Mouse (Mus musculus): ENCODE data around the gene Stac2. TPM values are rescaled to one million over a fixed set of nuclear protein-coding genes. Genes with fewer than 3 reads are reported as not detected.
A peak's percentile ranks its signal among the peaks of the same experiment; 100 is the strongest.

The Stac2 gene
- total RNA-seq, 4 experiments from 2014 or later = 3.8 to 10.9 (median 6.6) TPM

- no peak for DNase-seq
Measured at GRCm38 (mm10) chr11:98021118-98021517, 32.1 kb downstream of the Stac2 start.

- no peak for DNase-seq
Measured at GRCm38 (mm10) chr11:98020710-98021109, 32.6 kb downstream of the Stac2 start.

GRCm38 (mm10) chr11:98019883-98020610 is 33.2 kb downstream of the Stac2 start:
- no peak for DNase-seq

GRCm38 (mm10) chr11:98018858-98019641 is 34.2 kb downstream of the Stac2 start:
- no peak for DNase-seq

GRCm38 (mm10) chr11:98018222-98018621 is 35.0 kb downstream of the Stac2 start:
- DNase-seq = no peak

- no peak for DNase-seq
Measured at GRCm38 (mm10) chr11:98016824-98017223, 36.4 kb downstream of the Stac2 start.

GRCm38 (mm10) chr11:98016177-98016576 is 37.1 kb downstream of the Stac2 start:
- DNase-seq = no peak

- DNase-seq = no peak
Measured at GRCm38 (mm10) chr11:98012831-98013230, 40.4 kb downstream of the Stac2 start.

GRCm38 (mm10) chr11:98011716-98012115 is 41.5 kb downstream of the Stac2 start:
- DNase-seq = no peak

- no peak for DNase-seq
Measured at GRCm38 (mm10) chr11:98008087-98008486, 45.2 kb downstream of the Stac2 start.

GRCm38 (mm10) chr11:98005686-98006085 is 47.6 kb downstream of the Stac2 start:
- DNase-seq = peak; percentile 47

GRCm38 (mm10) chr11:98005076-98005475 is 48.2 kb downstream of the Stac2 start:
- no peak for DNase-seq

- no peak for DNase-seq
Measured at GRCm38 (mm10) chr11:98004161-98004560, 49.1 kb downstream of the Stac2 start.

GRCm38 (mm10) chr11:98003171-98003671 is 50.0 kb downstream of the Stac2 start:
- DNase-seq = no peak

GRCm38 (mm10) chr11:98002627-98003026 is 50.6 kb downstream of the Stac2 start:
- peak; percentile 52 for DNase-seq

- DNase-seq = no peak
Measured at GRCm38 (mm10) chr11:98001986-98002385, 51.3 kb downstream of the Stac2 start.

- no peak for DNase-seq
Measured at GRCm38 (mm10) chr11:98001351-98001824, 51.9 kb downstream of the Stac2 start.

GRCm38 (mm10) chr11:98000378-98001140 is 52.7 kb downstream of the Stac2 start:
- DNase-seq = no peak

- DNase-seq = no peak
Measured at GRCm38 (mm10) chr11:97999748-98000147, 53.5 kb downstream of the Stac2 start.

GRCm38 (mm10) chr11:97998898-97999608 is 54.2 kb downstream of the Stac2 start:
- no peak for DNase-seq

- DNase-seq = no peak
Measured at GRCm38 (mm10) chr11:97998074-97998793, 55.0 kb downstream of the Stac2 start.
